Mouse (Mus musculus) c-Kit-positive CD71-positive TER-119-positive erythroid progenitor cells, embryonic 14.5 days (primary cell): Measurements from ENCODE around the gene Olfr878.
A peak's percentile ranks its signal among the peaks of the same experiment; 100 is the strongest.

Experiments used
- DNase-seq: peaks from one replicate; pipeline ENCODE4 v3.0.0-alpha.2; 2013; ENCODE audit warnings: low spot score

Gene Olfr878

GRCm38 (mm10) chr9:37917540-37917939 lies at the start of gene Olfr878:
Gene Olfr878, plus strand, starts transcription at chr9:37917840.
- no peak for DNase-seq

DNA sequence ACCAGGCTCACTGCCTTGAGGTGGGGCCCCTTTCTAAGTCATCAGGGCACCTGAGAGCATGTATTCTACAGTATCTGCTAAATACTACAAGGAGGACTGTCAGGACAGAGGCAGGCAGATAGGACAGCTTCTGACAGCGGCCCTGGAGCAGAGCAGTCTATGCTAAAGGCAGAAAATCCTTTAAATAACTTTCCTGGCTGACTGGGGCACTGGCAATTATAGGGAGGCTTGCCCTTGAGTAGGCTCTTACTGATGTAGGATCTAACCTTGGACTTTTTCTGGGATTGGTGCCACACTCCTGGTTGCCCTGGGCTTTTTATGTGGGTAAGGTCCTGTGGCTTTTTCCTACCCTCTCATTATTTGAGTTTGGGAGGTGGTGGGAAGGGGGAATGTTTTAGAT lies 47.4 kb upstream of the Olfr878 start:
- no peak for DNase-seq

DNA sequence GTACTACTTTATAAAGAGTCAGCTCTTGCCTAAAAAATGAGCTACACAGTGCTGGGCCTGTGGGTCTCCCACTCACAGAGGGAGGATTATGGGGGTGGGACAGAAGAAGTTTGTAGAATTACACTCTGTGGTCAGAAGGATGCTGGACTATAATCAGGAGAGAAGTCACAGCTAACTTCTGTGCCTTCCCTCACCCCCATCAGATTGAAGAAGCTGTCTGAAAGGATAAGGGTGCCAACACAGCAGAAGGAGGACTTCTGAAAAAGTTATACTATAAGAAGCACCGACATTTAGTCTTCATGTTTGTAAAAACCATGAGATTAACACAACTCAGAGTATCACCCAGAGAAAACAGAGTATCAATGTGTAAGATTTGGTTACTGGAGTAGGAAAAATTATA lies 46.5 kb upstream of the Olfr878 start:
- DNase-seq = no peak

- no peak for DNase-seq
Measured at GRCm38 (mm10) chr9:37871536-37871935, 46.1 kb upstream of the Olfr878 start.

DNA sequence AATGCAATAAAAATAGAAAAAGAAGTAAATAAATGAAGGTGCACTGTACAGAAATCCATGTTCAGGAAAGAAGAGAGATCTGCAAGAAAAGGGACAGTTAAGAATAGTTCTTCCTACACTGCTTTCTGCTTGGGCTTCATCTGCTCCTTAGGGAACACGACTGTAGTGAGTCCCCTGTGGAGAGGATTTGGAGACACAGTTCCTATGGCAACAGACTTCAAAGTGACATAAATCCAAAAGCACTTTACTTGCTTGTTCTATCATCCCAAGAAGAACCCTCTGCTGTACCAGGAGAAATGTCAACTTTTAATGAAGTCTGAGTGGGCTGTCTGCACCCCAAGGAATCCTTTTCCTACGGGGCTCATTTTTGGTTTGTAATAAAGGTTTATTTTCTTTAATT lies 26.7 kb upstream of the Olfr878 start:
- DNase-seq = no peak

DNA sequence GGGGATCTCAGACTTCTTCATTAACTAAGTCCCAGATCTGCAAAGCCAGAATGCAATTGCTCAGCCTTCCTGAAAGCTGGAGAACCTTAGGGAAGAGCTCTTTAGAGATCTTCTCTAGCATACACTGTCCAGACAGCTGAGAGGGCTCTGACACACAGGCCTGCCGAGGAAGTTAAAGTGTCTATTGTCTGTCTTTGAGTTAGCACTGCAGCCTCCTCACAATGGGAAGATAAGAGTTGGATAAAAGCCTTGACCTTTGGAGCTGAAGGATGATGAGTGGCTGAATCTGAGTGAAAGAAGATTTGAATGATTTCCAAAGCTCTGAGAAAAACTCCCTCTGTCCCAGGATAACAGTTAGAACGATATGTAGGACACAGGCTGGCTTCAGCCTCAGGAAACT lies 21.0 kb upstream of the Olfr878 start, which contains the start of gene Olfr145:
TSS of gene Olfr145 (plus strand) at position 64 of the 400 bp plus-strand sequence.
- no peak for DNase-seq

DNA sequence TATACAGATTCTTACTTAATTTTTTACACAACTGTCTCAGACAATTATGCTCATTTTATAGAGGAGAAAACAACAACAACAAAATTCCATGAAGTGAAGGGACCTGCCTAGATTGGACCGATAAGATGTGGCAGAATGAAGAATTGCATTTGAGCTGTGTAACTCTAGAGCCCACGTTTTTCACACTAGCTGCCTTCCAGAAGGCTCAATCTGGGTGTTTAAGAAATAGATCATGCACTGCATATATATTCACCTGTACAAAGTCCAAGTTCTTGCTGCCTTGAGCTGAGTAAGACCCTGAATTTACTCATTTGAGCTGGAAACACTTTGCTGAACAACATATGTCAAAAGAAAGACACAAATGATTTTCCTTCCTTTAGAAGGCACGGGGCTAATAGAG lies 12.1 kb upstream of the Olfr878 start:
- no peak for DNase-seq

DNA sequence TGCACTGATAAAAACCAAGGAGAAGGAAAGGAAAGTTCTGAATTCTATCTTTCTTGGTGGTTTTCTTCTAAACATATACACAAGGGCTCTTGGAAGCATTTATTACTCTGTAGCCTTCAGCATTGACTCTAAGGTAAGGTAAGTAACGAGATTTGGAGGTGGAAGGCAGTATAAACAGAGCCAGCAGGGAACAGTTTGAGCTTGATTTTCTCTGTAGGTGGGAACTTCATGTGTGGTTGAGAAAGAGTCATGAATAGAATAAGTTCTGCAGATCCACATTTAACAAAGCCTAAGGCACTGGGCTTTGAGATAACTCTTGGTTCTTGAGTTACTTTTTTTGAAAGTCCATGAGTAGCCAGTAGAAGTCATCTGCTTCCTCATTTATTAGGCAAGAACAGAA lies 378 bp downstream of the Olfr878 start:
- DNase-seq = no peak

DNA sequence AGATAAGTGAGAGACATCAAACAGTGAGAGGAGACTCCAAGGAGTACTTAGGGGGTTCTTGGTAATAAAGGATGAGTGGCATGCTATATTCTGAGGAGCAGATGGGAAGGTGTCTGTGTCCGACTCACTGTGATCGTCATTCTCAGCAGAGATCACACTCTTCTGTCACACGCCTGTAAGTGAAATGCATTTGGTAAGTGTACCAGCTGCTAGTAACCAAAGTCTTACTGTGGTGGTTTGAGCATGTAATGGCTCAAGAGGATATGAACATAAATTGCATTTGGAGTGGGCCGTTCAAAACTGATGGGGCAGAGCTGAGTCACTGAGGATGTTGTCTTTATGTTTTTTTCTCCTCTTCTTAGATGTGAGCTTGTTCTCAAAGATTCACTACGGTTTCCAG lies 6.6 kb downstream of the Olfr878 start:
- no peak for DNase-seq

- no peak for DNase-seq
Measured at GRCm38 (mm10) chr9:37925445-37925844, 7.8 kb downstream of the Olfr878 start.

DNA sequence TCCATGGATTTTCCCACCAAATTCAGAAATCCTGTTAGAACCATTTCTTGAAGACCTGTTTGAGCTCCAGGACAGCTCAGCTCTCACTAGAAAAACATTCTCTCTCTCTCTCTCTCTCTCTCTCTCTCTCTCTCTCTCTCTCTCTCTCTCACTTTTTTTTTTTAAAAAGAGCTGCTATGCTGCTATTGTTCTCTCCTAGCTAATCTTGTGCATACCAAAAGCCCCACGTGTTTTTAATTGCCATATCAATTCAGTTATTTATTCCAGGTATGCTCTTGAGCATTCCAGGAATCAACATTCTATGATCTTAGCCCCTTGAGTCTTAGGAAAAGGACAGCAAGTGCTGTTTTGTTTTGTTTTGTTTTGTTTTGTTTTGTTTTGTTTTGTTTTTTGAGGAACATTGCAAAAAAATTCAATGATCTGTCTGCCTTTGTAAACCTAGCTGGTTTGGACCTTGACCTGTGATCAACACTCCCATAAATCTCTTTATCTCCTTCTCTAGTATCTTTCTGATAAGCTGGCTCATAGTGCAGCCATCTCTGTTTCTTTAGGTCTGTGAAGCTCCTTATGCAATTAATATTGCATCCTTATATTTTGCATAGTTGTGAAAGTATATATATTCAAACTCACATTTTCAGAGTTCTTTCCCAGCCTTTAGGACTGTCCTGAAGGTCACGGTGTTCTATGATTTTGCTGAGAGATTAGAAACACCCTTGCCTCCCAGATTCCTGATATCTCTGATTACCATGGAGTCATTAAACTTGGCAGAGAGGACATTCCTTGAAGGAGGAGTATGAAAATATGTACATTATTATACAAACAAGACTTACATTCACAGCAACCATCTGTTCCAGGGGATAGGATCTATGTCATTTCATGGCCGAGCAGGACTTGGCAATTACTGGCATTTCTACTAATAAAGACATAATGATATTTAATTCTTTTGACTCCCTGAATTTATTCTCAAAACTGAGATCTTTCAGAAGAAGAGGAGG lies 8.7 kb downstream of the Olfr878 start:
- no peak for DNase-seq

- peak; percentile 30 for DNase-seq
Measured at GRCm38 (mm10) chr9:37932519-37932918, 14.9 kb downstream of the Olfr878 start.

DNA sequence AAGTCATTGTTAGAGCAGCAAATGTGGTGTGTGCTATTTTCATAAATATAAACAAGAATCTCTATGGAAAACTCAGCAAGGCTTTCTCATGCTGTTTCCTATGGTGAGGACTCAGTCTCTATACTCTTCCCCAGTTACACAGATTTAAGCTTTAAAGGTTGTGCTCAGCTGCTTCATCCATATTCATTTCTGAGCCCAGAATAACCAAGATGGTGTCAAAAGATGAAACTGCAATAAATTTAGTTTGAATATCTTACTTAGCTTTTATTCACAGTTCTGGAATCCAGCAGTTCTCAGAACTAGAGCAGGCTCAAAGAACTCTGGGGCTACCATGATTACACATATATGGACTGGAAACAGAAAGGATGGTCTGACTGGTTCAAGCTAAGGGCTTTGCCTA lies 16.5 kb downstream of the Olfr878 start:
- DNase-seq = no peak

GRCm38 (mm10) chr9:37941167-37941566 lies 23.5 kb downstream of the Olfr878 start:
- no peak for DNase-seq
